Mouse (Mus musculus) ES-E14 (cell line): ENCODE data around the gene Dlk1.

Experiments used
- HCFC1 ChIP-seq: IDR thresholded peaks from 2 replicates; pipeline ENCODE4 v1.6.1; 2012; ENCODE audit warnings: low read length, inconsistent platforms, borderline replicate concordance; ENCODE audit not compliant: insufficient read depth
- MAFK ChIP-seq: IDR thresholded peaks from 2 replicates; pipeline ENCODE4 v1.6.1; 2014; ENCODE audit warnings: mild to moderate bottlenecking, low read depth, low read length, inconsistent platforms; ENCODE audit not compliant: insufficient read depth
- ZC3H11A ChIP-seq: IDR thresholded peaks from 2 replicates; pipeline ENCODE4 v1.6.1; 2012; ENCODE audit warnings: low read depth, mild to moderate bottlenecking, inconsistent platforms, low read length, borderline replicate concordance
- ZNF384 ChIP-seq: IDR thresholded peaks from 2 replicates; pipeline ENCODE4 v1.6.1; 2012; ENCODE audit warnings: low read depth, low read length, inconsistent platforms

DNA sequence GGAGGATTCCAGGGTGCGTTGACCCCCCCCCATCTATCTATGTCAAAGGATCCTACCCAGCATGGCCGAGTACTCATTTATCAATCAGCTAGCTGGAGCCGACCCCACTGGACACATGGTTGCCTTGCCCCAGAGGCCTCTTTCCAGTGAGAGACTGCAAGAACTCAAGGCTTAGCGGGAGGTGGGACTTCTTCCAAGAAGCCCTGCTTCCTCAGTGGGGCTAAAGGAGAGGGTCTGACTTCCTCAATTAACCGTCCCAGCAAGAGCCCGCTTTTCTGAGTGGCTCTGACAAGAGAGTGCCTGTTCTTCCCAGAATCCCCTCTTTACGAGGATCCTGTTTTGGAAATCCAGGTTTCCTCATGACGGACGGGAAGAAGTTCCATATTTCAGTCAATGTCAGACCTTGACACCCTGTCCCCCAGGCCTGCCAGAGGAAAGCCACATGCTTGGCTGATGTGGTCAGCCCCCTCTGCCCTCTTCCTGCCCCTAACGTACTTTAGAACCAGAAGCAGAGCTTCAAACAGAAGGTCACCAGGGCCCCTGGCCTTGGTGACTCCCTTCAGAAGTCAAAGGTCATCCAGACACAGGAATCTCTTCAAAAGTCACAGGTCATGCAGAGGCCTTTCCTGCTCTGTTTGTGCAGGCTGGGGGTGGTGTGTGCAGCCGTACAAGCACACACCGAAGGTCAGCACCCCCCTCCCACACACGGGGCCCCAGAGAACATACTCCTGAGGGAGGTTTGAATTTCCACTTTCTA is 59.7 kb downstream of the Dlk1 start:
- TF ChIP-seq MAFK (no peak), HCFC1 (no peak), ZC3H11A (no peak), ZNF384 (no peak)
